Mouse (Mus musculus): Measurements from ENCODE around the gene Fggy.

GRCm38 (mm10) chr4:95840389-95841053 lies 283.2 kb downstream of the Fggy start:
- TF ChIP-seq CTCF (IDR thresholded peaks at IDR 0.05; ENCODE audit: borderline replicate concordance, insufficient read depth, low read depth, low read length) (no peak), POLR2A (IDR thresholded peaks at IDR 0.05; ENCODE audit: borderline replicate concordance, insufficient read depth, low read length) (no peak)
